Mouse (Mus musculus) liver (tissue): ENCODE measurements around the gene Fam241a.

Source experiments
- DNase-seq: peaks from one replicate; pipeline ENCODE4 v3.0.0-alpha.2; 2020; ENCODE audit warnings: mixed read lengths

Fam241a gene

GRCm38 (mm10) chr3:127834040-127834439 is 62.1 kb downstream of the Fam241a start:
- DNase-seq, result no peak

GRCm38 (mm10) chr3:127831079-127831478 is 65.0 kb downstream of the Fam241a start:
- no peak for DNase-seq

DNA sequence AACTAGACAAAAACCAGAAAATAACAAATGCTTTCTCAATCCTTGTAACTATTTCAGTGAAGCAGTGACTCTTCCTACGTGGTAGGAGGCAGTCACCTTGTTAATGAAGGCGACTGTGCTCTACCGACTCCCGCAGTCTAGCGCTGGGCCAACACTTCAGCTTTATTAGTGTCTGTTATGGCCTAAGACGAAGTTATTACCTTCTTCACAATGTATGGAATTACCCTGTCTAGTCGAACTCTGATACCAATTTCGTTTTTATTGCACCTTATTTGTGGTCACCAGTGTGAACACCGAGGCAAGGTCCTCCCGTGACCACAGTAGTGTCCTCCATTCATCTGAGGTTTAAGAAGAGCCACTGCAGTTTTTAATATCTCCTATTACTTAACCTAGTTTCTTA is 65.9 kb downstream of the Fam241a start:
- DNase-seq, result no peak

DNA sequence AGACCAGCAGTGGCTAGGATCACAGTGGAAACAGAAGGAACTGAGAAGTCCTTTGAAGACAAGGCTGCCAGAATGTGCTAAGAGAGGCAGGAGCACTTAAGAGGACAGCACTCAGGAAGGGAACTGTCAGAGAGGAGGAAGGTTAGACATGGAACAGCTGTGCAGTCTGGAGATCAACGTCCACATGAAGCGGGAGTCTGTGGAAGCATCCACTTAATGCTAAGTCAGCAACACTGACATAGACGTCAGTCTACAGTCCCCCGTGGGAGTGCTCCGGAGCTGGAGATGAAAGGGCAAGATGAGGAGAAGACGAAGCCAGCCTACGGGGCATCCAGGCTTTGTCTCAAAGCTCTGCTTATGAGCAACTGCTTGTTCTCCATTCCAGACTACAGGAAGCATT is 69.0 kb downstream of the Fam241a start:
- no peak for DNase-seq

DNA sequence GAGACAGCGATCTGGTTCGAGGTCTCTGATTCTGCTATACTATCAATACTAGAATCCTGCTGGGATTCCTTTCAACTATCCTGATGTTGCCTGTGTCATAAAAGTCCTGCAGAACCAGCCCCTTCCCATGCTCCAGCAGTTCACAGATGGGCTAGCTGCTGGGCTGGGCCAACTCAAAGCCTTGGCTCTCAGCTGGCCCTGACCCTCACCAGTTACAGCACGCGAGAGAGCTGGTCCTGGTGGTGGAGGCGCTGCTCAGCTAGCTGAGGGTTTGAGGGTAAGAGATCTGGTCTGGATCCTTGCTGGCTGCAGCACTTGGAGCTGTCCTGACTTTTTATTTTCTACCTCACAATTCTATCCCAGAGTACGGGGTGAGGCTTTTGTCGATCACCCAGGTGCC is 69.6 kb downstream of the Fam241a start:
- no peak for DNase-seq

DNA sequence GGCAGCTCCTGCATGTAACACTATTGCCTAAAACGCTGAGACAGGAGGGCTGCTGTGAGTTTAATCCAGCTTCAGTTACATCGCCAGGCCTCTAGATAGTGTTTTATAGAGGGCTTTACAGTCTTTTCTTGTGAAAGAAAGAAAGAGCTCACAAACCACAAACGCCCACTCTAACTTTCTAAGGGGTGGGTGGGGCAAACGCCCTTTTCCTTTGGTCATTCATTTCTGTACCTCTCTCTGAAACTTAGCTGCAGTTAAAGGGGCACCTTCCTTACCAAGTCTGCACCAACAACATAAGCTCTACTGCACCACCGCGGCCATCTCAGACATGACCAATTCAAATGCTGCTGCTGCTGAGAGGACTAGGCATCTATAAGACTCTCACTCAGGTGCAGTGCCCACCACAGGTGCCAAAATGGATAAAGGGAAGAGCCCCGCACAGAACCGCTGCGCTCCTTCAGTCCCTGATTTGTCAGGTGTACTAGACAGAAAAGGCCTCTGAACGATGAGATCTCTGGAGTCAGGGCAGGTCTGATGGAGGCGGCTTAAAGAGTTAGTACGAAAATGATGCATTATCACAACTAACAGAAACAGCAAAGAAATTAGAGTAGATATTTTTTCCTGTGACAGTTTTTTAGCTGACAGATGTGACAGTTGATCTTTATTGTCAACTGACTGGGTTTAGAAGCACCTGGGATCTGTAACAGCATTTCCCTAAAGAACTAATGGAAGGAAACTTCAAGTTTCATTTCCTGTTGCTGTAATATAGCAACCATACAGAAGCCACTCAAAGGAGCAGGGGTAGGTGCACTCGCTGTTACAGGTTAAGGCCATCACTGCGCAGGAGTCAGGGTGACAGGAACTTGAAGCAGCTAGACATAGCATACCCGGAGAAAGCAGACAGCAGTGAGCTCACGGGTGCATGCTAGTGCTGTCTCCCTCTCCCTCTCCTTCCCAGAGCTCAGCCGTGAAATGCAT is 71.9 kb downstream of the Fam241a start:
- DNase-seq, result no peak

GRCm38 (mm10) chr3:127821209-127821608 is 74.9 kb downstream of the Fam241a start:
- DNase-seq, result no peak

DNA sequence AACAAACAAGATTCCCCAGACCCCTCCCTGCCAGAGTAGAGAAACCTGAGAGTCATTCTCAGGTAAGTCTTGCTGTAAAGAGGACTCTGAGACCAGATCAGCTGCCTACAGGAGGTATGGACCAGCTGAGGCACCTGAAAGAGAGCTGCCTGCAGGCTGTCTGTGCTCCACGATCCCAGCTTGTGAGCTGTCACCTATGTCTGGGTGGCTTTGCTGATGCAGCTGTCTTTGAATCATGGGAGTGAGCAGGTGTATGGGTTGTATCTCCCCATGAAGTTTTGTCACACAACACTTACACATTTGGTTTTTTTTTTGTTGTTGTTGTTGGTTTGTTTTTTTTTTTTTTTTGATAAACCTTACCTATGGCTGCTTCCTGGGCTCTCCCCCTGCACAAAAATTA is 75.7 kb downstream of the Fam241a start:
- no peak for DNase-seq
